Mouse (Mus musculus) layer of hippocampus, adult 8-10 months (tissue): Measurements from ENCODE around the gene Dazap1. TPM values are rescaled to one million over a fixed set of nuclear protein-coding genes. Genes with fewer than 3 reads are reported as not detected.

Source experiments
- DNase-seq, 2 experiments: peaks; one replicate each; pipeline ENCODE4 v3.0.0; 2022; ENCODE audit warnings: low spot score in 2 of 2
- total RNA-seq, 4 experiments: library from RNA; stranded (reverse); gene quantifications; 2 replicates each; pipeline ENCODE4 v1.2.4; 2022

Gene Dazap1
- total RNA-seq, 4 experiments from 2014 or later: 84.8 to 98.3 (median 91.6) TPM

- DNase-seq: peak; percentile 95 to 98
These were observed 12.2 kb upstream of the Dazap1 start, which contains the start of gene Ndufs7 for GRCm38 (mm10) chr10:80248971-80249640. Ndufs7 (plus strand) TSS chr10:80249121.

DNA sequence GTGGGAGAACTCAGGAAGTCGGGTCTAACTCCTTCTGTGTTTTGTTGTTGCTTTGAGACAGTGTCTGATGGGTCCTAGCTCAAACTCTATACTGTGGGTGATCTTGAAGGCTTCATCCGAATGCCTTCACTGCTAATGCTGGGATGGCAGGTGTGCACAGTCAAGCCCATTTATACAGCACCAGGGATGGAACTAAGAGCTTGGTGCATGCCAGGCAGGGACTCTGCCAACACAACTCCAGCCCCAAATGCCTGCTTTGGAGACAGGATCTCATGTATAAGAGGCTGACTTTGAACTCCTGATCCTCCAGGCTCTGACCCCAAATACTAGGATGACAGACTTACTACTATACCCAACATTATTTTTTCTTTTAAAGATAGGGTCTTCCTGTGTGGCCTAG, 11.2 kb upstream of the Dazap1 start:
- DNase-seq: no peak

DNA sequence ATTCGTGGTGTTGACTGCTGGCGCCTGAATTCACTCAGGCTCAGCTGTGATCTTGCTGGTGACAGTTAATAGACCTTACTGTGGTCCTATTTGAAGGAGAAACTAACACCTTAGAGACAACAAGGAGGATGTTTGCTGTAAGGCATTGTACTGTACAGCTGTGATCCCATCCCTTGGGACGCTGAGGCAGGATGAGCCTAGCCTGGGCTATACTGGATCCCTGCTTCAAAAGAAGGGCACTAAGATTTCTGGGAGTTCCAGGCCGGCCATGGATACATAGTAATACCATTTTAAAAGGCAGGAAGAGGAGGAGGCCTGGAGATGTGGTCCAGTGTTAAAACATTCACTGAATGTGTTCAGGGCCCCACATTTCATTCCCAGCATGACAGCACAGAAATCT, 10.7 kb upstream of the Dazap1 start:
- DNase-seq: no peak

DNA sequence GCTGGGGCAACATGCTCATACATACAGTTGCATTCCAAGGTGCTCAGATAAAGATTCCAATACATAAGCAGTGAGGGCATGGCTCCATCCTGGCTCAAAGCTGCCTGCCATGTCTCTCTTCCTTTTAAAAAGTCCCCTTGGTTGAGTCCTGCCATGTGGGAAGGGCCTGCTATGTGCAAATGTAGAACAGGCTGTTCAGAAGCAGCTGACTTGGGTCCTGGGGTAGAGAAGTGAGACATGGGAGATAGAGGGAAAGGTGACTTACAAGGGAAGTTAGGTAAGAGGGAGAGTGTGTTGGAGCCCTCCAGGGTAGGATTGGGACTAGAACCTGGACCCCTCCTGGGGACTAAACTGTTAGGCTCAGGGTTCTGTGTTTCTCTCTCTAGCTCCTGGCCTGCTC, 9.3 kb upstream of the Dazap1 start:
- no peak for DNase-seq

- no peak for DNase-seq
These were observed 8.6 kb upstream of the Dazap1 start for GRCm38 (mm10) chr10:80252493-80253274.

DNA sequence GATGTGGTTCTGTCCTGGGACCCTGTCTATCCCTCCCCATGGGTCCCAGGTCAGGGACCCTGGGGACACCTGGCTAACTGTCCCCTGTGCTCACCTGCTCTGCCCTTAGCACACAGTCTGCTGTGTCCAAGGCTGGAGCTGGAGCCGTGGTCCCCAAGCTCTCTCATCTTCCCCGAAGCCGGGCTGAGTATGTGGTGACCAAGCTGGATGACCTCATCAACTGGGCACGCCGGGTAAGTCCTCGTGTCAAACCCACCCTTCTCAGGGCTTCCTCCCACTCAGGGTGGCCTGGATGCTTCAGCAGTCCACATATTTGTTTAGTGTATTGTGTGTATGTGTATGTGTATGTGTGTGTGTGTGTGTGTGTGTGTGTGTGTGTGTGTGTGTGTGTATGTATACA, 7.7 kb upstream of the Dazap1 start:
- DNase-seq: no peak

DNA sequence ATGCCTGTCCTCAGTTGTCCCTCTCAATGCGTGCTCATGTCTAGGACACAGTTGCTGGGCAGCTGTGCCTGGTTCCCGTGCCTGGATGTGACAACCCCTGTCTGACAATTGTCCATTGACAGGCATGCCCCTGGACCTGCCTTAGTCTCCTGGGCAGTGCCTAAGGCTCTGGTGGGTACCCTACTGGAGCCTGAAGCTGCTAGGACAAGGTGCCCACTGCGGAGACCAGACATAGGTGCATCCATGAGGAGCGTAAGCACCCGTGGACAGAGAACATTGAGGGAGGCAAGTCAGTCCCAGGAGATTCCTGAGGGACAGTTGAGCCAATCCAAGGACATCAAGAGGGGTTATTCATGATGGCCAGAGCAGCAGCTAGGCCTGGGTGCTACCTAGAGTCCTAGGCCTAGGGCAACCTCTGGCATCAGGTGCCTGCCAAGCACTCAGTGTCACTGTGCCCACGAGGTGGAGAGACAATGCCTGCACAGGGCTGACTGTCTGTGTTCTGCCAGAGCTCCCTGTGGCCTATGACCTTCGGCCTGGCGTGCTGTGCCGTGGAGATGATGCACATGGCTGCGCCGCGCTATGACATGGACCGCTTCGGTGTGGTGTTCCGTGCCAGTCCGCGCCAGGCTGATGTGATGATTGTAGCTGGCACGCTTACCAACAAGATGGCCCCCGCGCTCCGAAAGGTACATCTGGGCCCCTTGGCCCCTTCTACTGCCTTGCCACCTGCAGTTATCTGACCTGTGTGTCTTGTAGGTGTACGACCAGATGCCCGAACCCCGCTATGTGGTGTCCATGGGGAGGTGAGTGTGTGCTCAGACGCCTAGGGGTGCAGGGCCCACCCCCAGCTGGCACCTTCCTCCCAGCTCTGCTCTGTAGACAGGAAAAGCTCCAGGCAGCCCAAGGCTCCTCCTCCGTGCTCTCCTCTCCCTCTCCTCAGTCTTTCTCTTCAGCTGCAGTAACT, 6.7 kb upstream of the Dazap1 start:
- no peak for DNase-seq

DNA sequence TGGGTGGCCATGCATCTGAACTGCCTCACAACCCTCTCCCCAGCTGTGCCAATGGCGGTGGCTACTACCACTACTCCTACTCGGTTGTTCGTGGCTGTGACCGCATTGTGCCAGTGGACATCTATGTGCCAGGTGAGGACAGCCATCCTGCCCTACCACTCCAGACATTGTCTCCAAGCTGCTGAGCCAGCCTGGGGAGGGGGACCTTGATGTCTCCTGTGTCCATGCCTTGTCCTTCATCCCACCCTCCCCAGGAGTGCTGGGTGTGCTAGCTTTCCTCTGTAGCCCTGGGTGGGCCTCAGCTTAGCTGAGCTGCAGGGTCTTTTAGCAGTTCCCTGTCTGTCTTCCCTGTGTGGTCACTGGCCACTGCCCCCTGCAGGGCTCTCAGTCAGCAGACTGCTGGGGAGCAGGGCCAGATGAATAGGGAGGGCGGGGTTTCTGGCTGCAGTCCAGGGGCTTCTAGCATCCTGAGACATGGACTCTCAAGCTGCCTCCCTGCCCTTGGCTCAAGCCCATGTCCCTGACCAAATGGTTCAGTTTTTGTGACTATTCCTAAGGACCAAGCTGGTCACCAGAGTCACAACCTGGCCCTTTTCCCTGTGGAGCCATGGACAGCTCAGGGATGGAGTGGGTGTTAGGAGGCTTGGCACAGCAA, 5.3 kb upstream of the Dazap1 start:
- no peak for DNase-seq

- DNase-seq: no peak
These were observed 3.4 kb upstream of the Dazap1 start for GRCm38 (mm10) chr10:80257936-80258335.

- no peak for DNase-seq
These were observed 2.4 kb upstream of the Dazap1 start for GRCm38 (mm10) chr10:80258752-80259462.

DNA sequence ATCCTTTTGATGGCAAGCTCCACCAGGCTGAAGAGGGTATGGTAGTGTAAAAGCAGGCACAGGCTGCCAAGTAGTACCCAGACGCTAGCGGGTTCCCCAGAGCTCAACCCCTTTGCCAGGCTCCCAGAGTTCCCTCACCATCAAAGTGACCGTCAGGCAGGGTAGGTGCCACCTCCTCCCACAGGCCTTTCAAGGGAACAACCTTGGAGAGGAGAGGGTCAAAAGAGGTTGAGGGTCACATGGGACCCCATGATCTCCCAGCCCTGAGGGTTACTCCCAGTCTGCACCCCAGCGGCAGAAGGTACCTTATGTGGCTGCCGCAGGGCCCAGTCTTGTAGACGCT, 1.9 kb upstream of the Dazap1 start:
- DNase-seq: no peak

DNA sequence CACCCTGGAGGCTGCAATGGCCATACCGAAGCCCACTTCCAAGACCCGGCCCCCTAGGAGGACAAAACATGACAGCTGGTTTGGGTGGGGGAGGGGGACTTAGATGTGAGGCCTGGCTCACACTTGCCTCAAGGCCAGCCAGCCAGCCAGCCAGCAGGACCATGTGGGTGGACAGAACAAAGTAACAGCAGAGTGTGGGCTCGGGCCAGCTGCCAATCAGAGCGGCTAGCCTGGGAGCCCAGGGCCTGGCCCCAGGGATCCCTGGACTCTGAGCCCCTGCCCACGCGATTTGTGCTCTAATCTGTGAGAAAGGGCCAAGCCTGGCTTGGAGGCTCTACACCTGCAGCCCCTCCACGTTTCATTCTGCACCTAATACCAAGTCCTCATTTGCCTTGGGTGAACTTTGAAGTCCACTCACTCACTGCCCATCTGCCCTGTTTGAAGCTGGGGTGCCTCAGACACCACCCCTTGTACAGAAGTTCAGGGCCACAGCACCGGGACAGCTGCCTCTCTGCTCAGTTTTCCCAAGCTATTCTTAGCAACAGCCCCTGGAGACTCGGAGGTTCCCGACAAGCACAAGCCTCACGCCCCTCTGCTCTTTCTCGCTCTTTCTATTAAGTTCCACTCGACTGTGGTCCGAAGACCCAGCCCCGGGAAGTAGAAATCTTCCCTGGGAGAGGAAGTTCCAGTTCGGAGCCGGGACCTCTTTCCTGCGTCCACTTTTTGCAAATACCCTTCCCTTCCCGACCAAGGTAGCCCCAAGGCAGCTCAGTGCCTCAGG, 1.2 kb upstream of the Dazap1 start:
- DNase-seq: peak; percentile 78 to 82

DNA sequence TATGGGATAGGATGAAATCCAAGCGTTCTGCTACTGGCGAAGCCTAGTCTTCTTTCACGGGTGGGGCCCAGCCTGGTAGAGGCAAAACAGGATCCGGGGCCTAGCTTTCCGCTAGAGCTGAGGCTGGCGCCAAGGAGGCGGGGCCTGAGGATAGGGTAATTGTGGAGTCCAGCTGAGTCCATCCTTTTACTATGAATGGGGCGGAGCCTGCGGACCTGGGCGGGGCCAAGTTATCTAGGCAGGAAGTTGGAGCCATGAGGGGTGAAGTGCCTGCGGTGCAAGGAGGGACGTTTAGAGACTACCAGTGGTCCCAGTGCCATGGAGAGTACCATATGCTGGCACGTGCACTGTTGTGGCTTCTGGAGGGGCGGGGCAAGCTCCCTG, 291 bp downstream of the Dazap1 start:
- peak; percentile 89 to 92 for DNase-seq

DNA sequence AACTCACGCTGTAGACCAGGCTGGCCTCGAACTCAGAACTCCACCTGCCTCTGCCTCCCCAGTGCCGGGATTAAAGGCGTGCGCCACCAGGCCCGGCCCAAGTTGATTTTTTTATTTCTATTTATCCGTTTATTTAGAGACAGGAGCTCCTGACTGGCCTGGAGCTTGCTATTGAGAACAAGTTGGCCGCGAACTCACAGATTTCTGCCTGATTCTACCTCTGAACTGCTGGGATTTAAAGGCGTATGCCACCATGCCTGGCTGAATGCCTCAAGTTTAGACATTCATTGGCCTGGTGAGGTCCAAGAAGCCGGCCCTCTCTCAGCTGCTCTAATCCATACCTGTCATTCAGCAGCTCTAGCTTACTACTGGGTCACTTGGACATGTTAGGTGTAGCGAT, 883 bp downstream of the Dazap1 start:
- DNase-seq: no peak

DNA sequence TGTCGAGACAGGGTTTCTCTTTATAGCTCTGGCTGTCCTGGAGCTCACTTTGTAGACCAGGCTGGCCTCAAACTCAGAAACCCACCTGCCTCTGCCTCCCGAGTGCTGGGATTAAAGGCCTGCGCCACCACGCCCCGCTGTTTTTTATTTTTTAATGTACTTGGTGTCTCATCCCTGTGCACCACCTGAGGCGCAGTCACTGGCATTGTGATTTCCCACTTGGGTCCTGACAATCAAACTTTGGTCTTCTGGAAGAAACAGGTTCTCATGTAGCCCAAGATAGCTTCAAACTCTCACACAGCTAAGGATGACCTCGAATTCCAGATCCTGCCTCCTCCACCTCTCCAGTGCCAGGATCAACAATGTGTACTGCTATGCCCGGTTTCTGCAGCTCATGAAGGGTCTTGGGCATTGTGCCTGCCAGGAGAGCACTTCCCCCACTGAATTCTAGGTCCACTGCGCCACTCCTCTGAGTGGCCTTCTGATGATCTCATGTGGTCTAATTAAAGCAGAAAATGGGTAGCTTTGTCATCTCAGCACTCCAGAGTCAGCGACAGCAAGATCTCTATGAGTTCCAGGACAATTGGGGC, 1.6 kb downstream of the Dazap1 start:
- no peak for DNase-seq

- peak; percentile 99 for DNase-seq
These were observed 3.3 kb downstream of the Dazap1 start for GRCm38 (mm10) chr10:80264341-80265148.

GRCm38 (mm10) chr10:80265149-80265486, 3.8 kb downstream of the Dazap1 start:
- DNase-seq: no peak

- no peak for DNase-seq
These were observed 8.8 kb downstream of the Dazap1 start for GRCm38 (mm10) chr10:80270099-80270498.

DNA sequence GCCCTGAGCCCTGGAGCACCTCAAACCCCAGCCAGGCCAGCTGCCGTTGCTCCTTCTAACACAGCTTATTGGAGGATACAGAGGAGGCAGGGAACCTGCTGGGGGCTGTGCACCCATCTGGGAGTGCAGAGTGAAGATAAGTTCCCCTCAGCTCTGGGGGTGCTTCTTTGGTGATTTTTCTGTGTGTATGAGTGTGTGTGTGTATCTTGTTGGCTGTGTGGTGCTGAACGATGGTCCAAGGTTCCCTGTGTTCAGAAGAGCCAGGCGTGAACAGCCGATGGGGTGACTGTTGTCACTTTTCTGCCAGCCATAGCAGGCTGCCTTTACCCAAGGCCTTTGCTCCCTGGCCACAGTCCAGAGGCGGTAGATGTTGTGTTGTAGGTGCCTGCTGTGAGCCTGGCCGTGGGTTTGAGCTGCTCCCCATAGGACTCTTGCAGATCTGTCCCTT, 9.5 kb downstream of the Dazap1 start:
- no peak for DNase-seq
